Mouse (Mus musculus) CH12.LX (cell line): Measurements from ENCODE around the gene Foxg1. TPM values are rescaled to one million over a fixed set of nuclear protein-coding genes. Genes with fewer than 3 reads are reported as not detected.

Experiments
- DNase-seq: peaks from one replicate; pipeline ENCODE4 v3.0.0-alpha.2; 2013; ENCODE audit errors: extremely low read depth
- H3K27ac ChIP-seq: 2 replicates; pipeline ENCODE4 v1.5.1; 2012; ENCODE audit warnings: low read depth, mild to moderate bottlenecking, control low read depth, moderate library complexity; ENCODE audit not compliant: insufficient read depth
- H3K27me3 ChIP-seq: replicated peaks from 2 replicates; pipeline ENCODE3; 2012; ENCODE audit warnings: inconsistent platforms
- H3K36me3 ChIP-seq, 2 experiments: replicated peaks in 1 of 2; 2 replicates each; pipeline versions ENCODE3 to v1.6.1; 2012; ENCODE audit warnings: inconsistent platforms in 1 of 2, low read length in 1 of 2, mild to moderate bottlenecking in 1 of 2, mixed read lengths in 1 of 2, moderate library complexity in 1 of 2; ENCODE audit not compliant: control insufficient read depth in 1 of 2, insufficient read depth in 1 of 2
- H3K4me1 ChIP-seq, 2 experiments: 2 replicates each; pipeline ENCODE4 v1.6.1; 2012; ENCODE audit warnings: inconsistent platforms in 1 of 2, moderate library complexity in 1 of 2; ENCODE audit not compliant: insufficient read depth in 2 of 2, control insufficient read depth in 1 of 2
- H3K4me2 ChIP-seq: 2 replicates; pipeline ENCODE4 v1.6.1; 2012; ENCODE audit warnings: low read depth, mild to moderate bottlenecking, control low read depth; ENCODE audit not compliant: poor library complexity, insufficient read depth, severe bottlenecking
- H3K4me3 ChIP-seq, 3 experiments: fragments of 150-350 bp in 1 of 3; sonication (generic) in 1 of 3; replicated peaks in 1 of 3; 2 replicates each; pipeline versions ENCODE3 to v1.5.1; 2011 to 2012; ENCODE audit warnings: low read depth in 2 of 3, low read length in 2 of 3, mild to moderate bottlenecking in 2 of 3, moderate library complexity in 2 of 3, control low read depth in 1 of 3, improper control_type of control experiment in 1 of 3, inconsistent platforms in 1 of 3, mixed read lengths in 1 of 3; ENCODE audit not compliant: poor library complexity in 1 of 3
- H3K79me2 ChIP-seq: replicated peaks from 2 replicates; pipeline ENCODE4 v1.6.1; 2012; ENCODE audit warnings: mild to moderate bottlenecking, moderate library complexity; ENCODE audit not compliant: control insufficient read depth, poor library complexity, insufficient read depth, severe bottlenecking; ENCODE audit errors: extremely low read depth
- H3K9ac ChIP-seq: 2 replicates; pipeline ENCODE4 v1.6.1; 2012; ENCODE audit warnings: low read depth, mild to moderate bottlenecking, control low read depth, moderate library complexity; ENCODE audit not compliant: insufficient read depth
- H3K9me3 ChIP-seq: replicated peaks from 2 replicates; pipeline ENCODE3; 2012; ENCODE audit warnings: low read length, inconsistent platforms, mixed read lengths
- CHD1 ChIP-seq: IDR thresholded peaks from 2 replicates; pipeline ENCODE4 v1.6.1; 2012; ENCODE audit warnings: low read depth, low read length, improper control_type of control experiment, inconsistent platforms
- CTCF ChIP-seq, 2 experiments: IDR thresholded peaks in 1 of 2; conservative IDR thresholded peaks in 1 of 2; 2 replicates each; pipeline ENCODE4 v1.5.1; 2011 to 2012; ENCODE audit warnings: low read depth in 2 of 2, low read length in 2 of 2, improper control_type of control experiment in 1 of 2, inconsistent platforms in 1 of 2, mild to moderate bottlenecking in 1 of 2, moderate library complexity in 1 of 2
- ELF1 ChIP-seq: IDR thresholded peaks from 2 replicates; pipeline ENCODE4 v1.6.1; 2014; ENCODE audit warnings: low read depth, mild to moderate bottlenecking, inconsistent platforms, low read length, improper control_type of control experiment
- EP300 ChIP-seq: IDR thresholded peaks from 2 replicates; pipeline ENCODE4 v1.6.1; 2011; ENCODE audit warnings: low read length, improper control_type of control experiment
- ETS1 ChIP-seq: conservative IDR thresholded peaks from 2 replicates; pipeline ENCODE4 v1.6.1; 2012; ENCODE audit warnings: low read depth, mild to moderate bottlenecking, inconsistent platforms, low read length, improper control_type of control experiment, moderate library complexity
- HCFC1 ChIP-seq: IDR thresholded peaks from 2 replicates; pipeline ENCODE4 v1.6.1; 2012; ENCODE audit warnings: low read depth, mild to moderate bottlenecking, inconsistent platforms, low read length, improper control_type of control experiment
- IRF4 ChIP-seq: IDR thresholded peaks from 2 replicates; pipeline ENCODE4 v1.6.1; 2014; ENCODE audit warnings: low read depth, mild to moderate bottlenecking, inconsistent platforms, low read length, improper control_type of control experiment
- JUND ChIP-seq: conservative IDR thresholded peaks from 2 replicates; pipeline ENCODE4 v1.6.1; 2011; ENCODE audit warnings: low read depth, low read length, improper control_type of control experiment
- KAT2A ChIP-seq: IDR thresholded peaks from 2 replicates; pipeline ENCODE4 v1.6.1; 2012; ENCODE audit warnings: low read length, improper control_type of control experiment, inconsistent platforms; ENCODE audit not compliant: insufficient replicate concordance
- MAFK ChIP-seq: IDR thresholded peaks from 2 replicates; pipeline ENCODE4 v1.6.1; 2011; ENCODE audit warnings: low read length, improper control_type of control experiment; ENCODE audit not compliant: insufficient replicate concordance
- MAZ ChIP-seq: IDR thresholded peaks from 2 replicates; pipeline ENCODE4 v1.6.1; 2012; ENCODE audit warnings: low read depth, mild to moderate bottlenecking, inconsistent platforms, low read length, improper control_type of control experiment, moderate library complexity
- MEF2A ChIP-seq: IDR thresholded peaks from 2 replicates; pipeline ENCODE4 v1.6.1; 2014; ENCODE audit warnings: low read depth, mild to moderate bottlenecking, inconsistent platforms, low read length, improper control_type of control experiment, borderline replicate concordance
- NELFE ChIP-seq: IDR thresholded peaks from 2 replicates; pipeline ENCODE4 v1.6.1; 2011; ENCODE audit warnings: low read depth, low read length, improper control_type of control experiment
- NRF1 ChIP-seq: IDR thresholded peaks from 2 replicates; pipeline ENCODE4 v1.6.1; 2014; ENCODE audit warnings: low read depth, mild to moderate bottlenecking, inconsistent platforms, low read length, improper control_type of control experiment, moderate library complexity
- PAX5 ChIP-seq: IDR thresholded peaks from 2 replicates; pipeline ENCODE4 v1.6.1; 2012; ENCODE audit warnings: low read length, inconsistent platforms, mixed read lengths
- RAD21 ChIP-seq: IDR thresholded peaks from 2 replicates; pipeline ENCODE4 v1.6.1; 2011; ENCODE audit warnings: low read depth, mild to moderate bottlenecking, low read length, improper control_type of control experiment, moderate library complexity
- SIN3A ChIP-seq: IDR thresholded peaks from 2 replicates; pipeline ENCODE4 v1.6.1; 2012; ENCODE audit warnings: low read length, improper control_type of control experiment, inconsistent platforms
- SMC3 ChIP-seq: IDR thresholded peaks from 2 replicates; pipeline ENCODE4 v1.6.1; 2011; ENCODE audit warnings: low read depth, low read length, improper control_type of control experiment
- TBP ChIP-seq: conservative IDR thresholded peaks from 2 replicates; pipeline ENCODE4 v1.6.1; 2011; ENCODE audit warnings: low read depth, low read length, improper control_type of control experiment
- TCF12 ChIP-seq: IDR thresholded peaks from 2 replicates; pipeline ENCODE4 v1.6.1; 2014; ENCODE audit warnings: low read depth, mild to moderate bottlenecking, inconsistent platforms, low read length, improper control_type of control experiment
- USF1 ChIP-seq: IDR thresholded peaks from 2 replicates; pipeline ENCODE4 v1.6.1; 2014; ENCODE audit warnings: low read depth, mild to moderate bottlenecking, inconsistent platforms, low read length, improper control_type of control experiment
- USF2 ChIP-seq: conservative IDR thresholded peaks from 2 replicates; pipeline ENCODE4 v1.6.1; 2011; ENCODE audit warnings: low read depth, low read length, improper control_type of control experiment
- ZMIZ1 ChIP-seq: IDR thresholded peaks from 2 replicates; pipeline ENCODE4 v1.6.1; 2012; ENCODE audit warnings: low read depth, mild to moderate bottlenecking, inconsistent platforms, low read length, improper control_type of control experiment
- ZNF384 ChIP-seq: IDR thresholded peaks from 2 replicates; pipeline ENCODE4 v1.6.1; 2012; ENCODE audit warnings: low read depth, low read length, improper control_type of control experiment, inconsistent platforms
- dilution Hi-C: fragments of 300-500 bp; cut with MboI; formaldehyde crosslinking; loops from 2 replicates; pipeline ENCODE4 v1.14.3; 2020; ENCODE audit warnings: low sequenced_read_pairs; ENCODE audit not compliant: extremely low pct_unique_long_range_greater_than_20kb, extremely low pct_ligation_motif_present
- in situ Hi-C: fragments of 300-500 bp; cut with MboI; formaldehyde crosslinking; loops from 3 replicates; pipeline ENCODE4 v1.14.3; 2019; ENCODE audit warnings: low sequenced_read_pairs, low pct_ligation_motif_present, low pct_unique_long_range_greater_than_20kb, mixed read lengths
- polyA plus RNA-seq: library from polyadenylated mRNA; unstranded; fragments of >175 nt; gene quantifications from 2 replicates; pipeline ENCODE4 v1.2.1, GENCODE M21; 2012; ENCODE audit warnings: low read depth; ENCODE audit not compliant: insufficient read length
- total RNA-seq, 2 experiments: library from RNA; depleted of rRNA; stranded (reverse); fragments of 300-350 nt in 1 of 2; fragments of >200 nt in 1 of 2; gene quantifications; 2 replicates each; pipeline ENCODE4 v1.2.3; 2012 to 2014

Gene Foxg1
- total RNA-seq (2012; rRNA removed) (not detected in 2 replicates), total RNA-seq (2014; rRNA removed) (not detected in 2 replicates), polyA plus RNA-seq (not detected in 2 replicates)

DNA sequence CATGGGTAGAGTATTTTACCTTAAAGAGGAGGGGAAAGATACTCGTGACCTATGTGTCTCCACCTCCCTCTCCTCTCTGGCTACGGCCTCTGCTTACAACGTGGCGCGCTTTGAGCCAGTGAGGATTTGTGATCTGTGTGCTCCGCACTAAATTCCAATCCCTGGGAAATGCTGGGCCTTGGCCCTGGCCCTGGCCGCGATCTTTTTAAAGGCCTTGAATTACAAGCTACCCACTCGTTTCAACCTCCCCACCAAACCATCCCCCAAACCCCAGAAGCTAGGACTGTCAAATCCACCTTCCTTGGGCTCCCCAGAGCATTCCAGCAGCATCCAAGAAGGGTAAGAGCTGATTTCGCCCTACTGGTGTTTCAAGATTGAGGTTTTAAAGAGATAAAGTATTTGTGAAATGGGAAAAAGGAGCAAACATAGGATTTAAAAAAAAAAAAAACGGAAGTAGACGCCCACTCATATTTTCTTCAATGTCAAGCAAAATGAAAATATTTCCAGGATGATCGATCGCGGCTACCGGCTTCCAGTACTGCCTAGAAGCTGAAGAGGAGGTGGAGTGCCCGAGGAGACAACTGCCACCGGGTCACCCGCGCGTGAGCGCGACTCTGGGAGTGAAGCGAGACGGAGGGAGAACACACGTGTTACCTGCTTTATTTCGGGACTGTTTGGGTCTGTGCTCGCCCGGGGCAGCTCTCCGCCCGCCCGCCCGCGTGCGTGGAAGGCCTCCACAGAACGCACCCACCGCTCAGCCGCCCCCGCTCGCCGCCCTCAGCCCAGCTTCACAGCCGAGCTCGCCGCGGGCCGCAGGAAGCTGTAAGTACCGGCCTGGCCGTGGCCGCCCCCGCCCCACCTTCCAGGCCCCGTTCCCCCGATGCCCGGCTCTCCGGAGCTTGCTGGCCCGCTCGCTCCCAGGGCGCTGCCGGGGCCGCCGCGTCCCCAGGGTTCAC is at the start of gene Foxg1:
Gene Foxg1, plus strand, starts transcription at position 96 of the 956 bp plus-strand sequence.
- Histone ChIP-seq H3K9me3 (peaks cover 48% of the 10 kb centered on the region), H3K27me3 (no peaks in the 10 kb centered on the region), H3K79me2 (no peaks in the 10 kb centered on the region), H3K27ac (no peak within 1 kb of the TSS)
- no peak for DNase-seq
- TF ChIP-seq ETS1 (no peak), MEF2A (no peak), ELF1 (no peak), NRF1 (no peak), NELFE (no peak)
- TF ChIP-seq, all 38 proteins: peak for 0
- Histone ChIP-seq H3K4me1 (no peaks in the 10 kb centered on the region), H3K4me3 (no peak within 1 kb of the TSS), H3K4me2 (no peak within 1 kb of the TSS), H3K36me3 (no peaks in the 10 kb centered on the region), H3K9ac (no peak within 1 kb of the TSS)
- dilution Hi-C loops: no loop called here
- in situ Hi-C loops: no loop called here

- H3K27ac ChIP-seq: no peak overlapping the region
- H3K27me3 ChIP-seq: no peaks in the 10 kb centered on the region
- no peak for DNase-seq
- TF ChIP-seq IRF4 (no peak), ZNF384 (no peak), MAFK (no peak), ELF1 (no peak), USF1 (no peak)
- no peak overlapping the region for H3K4me2 ChIP-seq
- H3K36me3 ChIP-seq: no peaks in the 10 kb centered on the region
- H3K9me3 ChIP-seq: peaks cover 11% of the 10 kb centered on the region
- no peak overlapping the region for H3K9ac ChIP-seq
- no peaks in the 10 kb centered on the region for H3K4me1 ChIP-seq
- no peak overlapping the region for H3K4me3 ChIP-seq
- H3K79me2 ChIP-seq: no peaks in the 10 kb centered on the region
- in situ Hi-C loops (no loop called here), dilution Hi-C loops (no loop called here)
These were observed 32.8 kb upstream of the Foxg1 start for GRCm38 (mm10) chr12:49349697-49350096.

GRCm38 (mm10) chr12:49368931-49369330 is 13.5 kb upstream of the Foxg1 start:
- no peaks in the 10 kb centered on the region for H3K4me1 ChIP-seq
- no peak overlapping the region for H3K4me2 ChIP-seq
- dilution Hi-C loops (no loop called here), in situ Hi-C loops (no loop called here)
- H3K4me3 ChIP-seq: no peak overlapping the region
- H3K36me3 ChIP-seq: no peaks in the 10 kb centered on the region
- no peak for DNase-seq
- peaks cover 28% of the 10 kb centered on the region for H3K9me3 ChIP-seq
- H3K27me3 ChIP-seq: no peaks in the 10 kb centered on the region
- no peaks in the 10 kb centered on the region for H3K79me2 ChIP-seq
- H3K9ac ChIP-seq: no peak overlapping the region
- no peak overlapping the region for H3K27ac ChIP-seq
- TF ChIP-seq USF1 (no peak), PAX5 (no peak), JUND (no peak), TBP (no peak), TCF12 (no peak), MAZ (no peak), KAT2A (no peak), USF2 (no peak), SMC3 (no peak), HCFC1 (no peak), EP300 (no peak), MEF2A (no peak), ZMIZ1 (no peak), MAFK (no peak), CTCF (conservative IDR thresholded peaks at IDR 0.05 in 1 of 2, IDR thresholded peaks at IDR 0.05 in 1 of 2; ENCODE audit: low read depth in 2 of 2, low read length in 2 of 2) (no peak), CHD1 (no peak), SIN3A (no peak), RAD21 (no peak), ELF1 (no peak)
